Mouse (Mus musculus): ENCODE measurements around the gene Il2ra.

Gene Il2ra

GRCm38 (mm10) chr2:11652780-11653179 lies 10.2 kb downstream of the Il2ra start:
- DNase-seq (ENCODE audit: extremely low read depth, low read depth, low spot score): no peak

GRCm38 (mm10) chr2:11653330-11653729 lies 10.7 kb downstream of the Il2ra start:
- DNase-seq (ENCODE audit: extremely low read depth, low read depth, low spot score): no peak

GRCm38 (mm10) chr2:11653780-11654179 lies 11.2 kb downstream of the Il2ra start:
- no peak for DNase-seq (ENCODE audit: extremely low read depth, low read depth, low spot score)

- DNase-seq (ENCODE audit: extremely low read depth, low read depth, low spot score): no peak
These were observed 12.7 kb downstream of the Il2ra start for GRCm38 (mm10) chr2:11654990-11655931.

- no peak for DNase-seq (ENCODE audit: extremely low read depth, low read depth, low spot score)
These were observed 15.0 kb downstream of the Il2ra start for GRCm38 (mm10) chr2:11657581-11657980.

- no peak for DNase-seq (ENCODE audit: extremely low read depth, low read depth, low spot score)
These were observed 16.7 kb downstream of the Il2ra start for GRCm38 (mm10) chr2:11659263-11659662.

- DNase-seq (ENCODE audit: extremely low read depth, low read depth, low spot score): no peak
These were observed 19.7 kb downstream of the Il2ra start for GRCm38 (mm10) chr2:11662143-11662906.

- DNase-seq (ENCODE audit: extremely low read depth, low read depth, low spot score): no peak
These were observed 20.3 kb downstream of the Il2ra start for GRCm38 (mm10) chr2:11662907-11663230.

- no peak for DNase-seq (ENCODE audit: extremely low read depth, low read depth, low spot score)
These were observed 21.4 kb downstream of the Il2ra start for GRCm38 (mm10) chr2:11663961-11664360.

- no peak for DNase-seq (ENCODE audit: extremely low read depth, low read depth, low spot score)
These were observed 21.8 kb downstream of the Il2ra start for GRCm38 (mm10) chr2:11664367-11664766.

- DNase-seq (ENCODE audit: extremely low read depth, low read depth, low spot score): no peak
These were observed 22.2 kb downstream of the Il2ra start for GRCm38 (mm10) chr2:11664806-11665205.

GRCm38 (mm10) chr2:11665326-11665725 lies 22.7 kb downstream of the Il2ra start:
- DNase-seq (ENCODE audit: extremely low read depth, low read depth, low spot score): no peak

GRCm38 (mm10) chr2:11672144-11672543 lies 29.5 kb downstream of the Il2ra start:
- DNase-seq (ENCODE audit: extremely low read depth, low read depth, low spot score): no peak

- no peak for DNase-seq (ENCODE audit: extremely low read depth, low read depth, low spot score)
These were observed 37.0 kb downstream of the Il2ra start for GRCm38 (mm10) chr2:11679626-11680025.

GRCm38 (mm10) chr2:11682712-11683111 lies 40.1 kb downstream of the Il2ra start:
- no peak for DNase-seq (ENCODE audit: extremely low read depth, low read depth, low spot score)

GRCm38 (mm10) chr2:11686512-11686911 lies 43.9 kb downstream of the Il2ra start:
- DNase-seq (ENCODE audit: extremely low read depth, low read depth, low spot score): no peak

- no peak for DNase-seq (ENCODE audit: extremely low read depth, low read depth, low spot score)
These were observed 44.8 kb downstream of the Il2ra start for GRCm38 (mm10) chr2:11687436-11687835.

GRCm38 (mm10) chr2:11690201-11690890 lies 47.7 kb downstream of the Il2ra start:
- no peak for DNase-seq (ENCODE audit: extremely low read depth, low read depth, low spot score)

GRCm38 (mm10) chr2:11693352-11693751 lies 50.7 kb downstream of the Il2ra start:
- no peak for DNase-seq (ENCODE audit: extremely low read depth, low read depth, low spot score)

- DNase-seq (ENCODE audit: extremely low read depth, low read depth, low spot score): no peak
These were observed 51.5 kb downstream of the Il2ra start for GRCm38 (mm10) chr2:11694104-11694503.

GRCm38 (mm10) chr2:11695867-11696266 lies 53.3 kb downstream of the Il2ra start:
- DNase-seq (ENCODE audit: extremely low read depth, low read depth, low spot score): no peak
